Mouse (Mus musculus) CH12F3 (cell line): ENCODE results near the gene Egfr.

Experiments
- in situ Hi-C: fragments of 300-500 bp; cut with MboI; formaldehyde crosslinking; loops from 2 replicates; pipeline ENCODE4 v1.14.3; 2020; ENCODE audit warnings: low sequenced_read_pairs

Gene Egfr

GRCm38 (mm10) chr11:16776967-16777366 is 25.0 kb downstream of the Egfr start:
- in situ Hi-C loops, result no loop called here

- in situ Hi-C loops, result no loop called here
These were observed 29.6 kb downstream of the Egfr start for GRCm38 (mm10) chr11:16781604-16782003.

- in situ Hi-C loops, result no loop called here
These were observed 32.1 kb downstream of the Egfr start for GRCm38 (mm10) chr11:16783926-16784659.

GRCm38 (mm10) chr11:16792638-16793585 is 40.9 kb downstream of the Egfr start:
- in situ Hi-C loops, result no loop called here

GRCm38 (mm10) chr11:16795012-16795411 is 43.0 kb downstream of the Egfr start:
- in situ Hi-C loops, result no loop called here

GRCm38 (mm10) chr11:16795513-16795912 is 43.5 kb downstream of the Egfr start:
- in situ Hi-C loops, result no loop called here

GRCm38 (mm10) chr11:16797456-16797855 is 45.5 kb downstream of the Egfr start:
- in situ Hi-C loops, result no loop called here

- in situ Hi-C loops, result no loop called here
These were observed 46.1 kb downstream of the Egfr start for GRCm38 (mm10) chr11:16798136-16798535.

GRCm38 (mm10) chr11:16800507-16800906 is 48.5 kb downstream of the Egfr start:
- in situ Hi-C loops, result no loop called here

- in situ Hi-C loops, result no loop called here
These were observed 50.7 kb downstream of the Egfr start for GRCm38 (mm10) chr11:16802668-16803067.

GRCm38 (mm10) chr11:16804016-16804415 is 52.0 kb downstream of the Egfr start:
- in situ Hi-C loops, result no loop called here

- in situ Hi-C loops, result no loop called here
These were observed 53.9 kb downstream of the Egfr start for GRCm38 (mm10) chr11:16805886-16806285.

GRCm38 (mm10) chr11:16809161-16809967 is 57.4 kb downstream of the Egfr start:
- in situ Hi-C loops, result no loop called here

GRCm38 (mm10) chr11:16810086-16810485 is 58.1 kb downstream of the Egfr start:
- in situ Hi-C loops, result no loop called here

GRCm38 (mm10) chr11:16813298-16813697 is 61.3 kb downstream of the Egfr start:
- in situ Hi-C loops, result no loop called here

GRCm38 (mm10) chr11:16816414-16816813 is 64.4 kb downstream of the Egfr start:
- in situ Hi-C loops, result no loop called here

GRCm38 (mm10) chr11:16817336-16818034 is 65.5 kb downstream of the Egfr start:
- in situ Hi-C loops, result no loop called here

GRCm38 (mm10) chr11:16819424-16819823 is 67.4 kb downstream of the Egfr start:
- in situ Hi-C loops, result no loop called here

- in situ Hi-C loops, result no loop called here
These were observed 68.1 kb downstream of the Egfr start for GRCm38 (mm10) chr11:16820138-16820537.

GRCm38 (mm10) chr11:16821668-16822254 is 69.8 kb downstream of the Egfr start:
- in situ Hi-C loops, result no loop called here
